Mouse (Mus musculus) adipocyte (in vitro differentiated cells): Measurements from ENCODE around the gene Smpd3.

ENCODE experiments used
- DNase-seq: peaks from one replicate; pipeline ENCODE4 v3.0.0-alpha.2; 2016; ENCODE audit warnings: low spot score

The Smpd3 gene

GRCm38 (mm10) chr8:106226589-106226988 is 111.2 kb downstream of the Smpd3 start:
- peak; percentile 67 for DNase-seq

- no peak for DNase-seq
Measured at GRCm38 (mm10) chr8:106219620-106220019, 118.2 kb downstream of the Smpd3 start.

- no peak for DNase-seq
Measured at GRCm38 (mm10) chr8:106213959-106214358, 123.8 kb downstream of the Smpd3 start.

GRCm38 (mm10) chr8:106211421-106211820 is 126.4 kb downstream of the Smpd3 start:
- DNase-seq, result no peak

GRCm38 (mm10) chr8:106210821-106211345 is 126.9 kb downstream of the Smpd3 start, which contains the start of the genes Slc7a6os and Prmt7:
Slc7a6os (minus strand) TSS chr8:106210935.
Prmt7 (plus strand) TSS chr8:106210936.
- peak; percentile 91 for DNase-seq

GRCm38 (mm10) chr8:106210035-106210731 is 127.6 kb downstream of the Smpd3 start:
- DNase-seq, result peak; percentile 68
